Mouse (Mus musculus): ENCODE measurements at regions not wholly inside any gene's neighbourhood (a gene's known extent, or its start where the extent isn't known, plus 50 kb on each side); places are given as distances from the start of the nearest gene placed in this dataset.
A peak's percentile ranks its signal among the peaks of the same experiment; 100 is the strongest.
"Not testable (repeated sequence)": the region's sequence is repeated elsewhere in the genome, so short reads cannot be mapped to it uniquely, and the experiment has no call there.

GRCm38 (mm10) chr2:22029022-22029803 lies 198.1 kb upstream of the Myo3a start:
- TF ChIP-seq POLR2AphosphoS5 (IDR thresholded peaks at IDR 0.05; ENCODE audit: insufficient replicate concordance, low read depth, low read length) (no peak), CTCF (IDR thresholded peaks at IDR 0.05; ENCODE audit: low read depth, low read length) (no peak), TAL1 (conservative IDR thresholded peaks at IDR 0.05; ENCODE audit: low read depth, low read length) (no peak), GATA2 (IDR thresholded peaks at IDR 0.05; ENCODE audit: borderline replicate concordance, low read depth, low read length) (no peak), GATA1 (IDR thresholded peaks at IDR 0.05; ENCODE audit: borderline replicate concordance, low read length) (no peak)
- no peaks in the 10 kb centered on the region for H3K36me3 ChIP-seq (replicated peaks)
- H3K4me1 ChIP-seq (ENCODE audit: insufficient read depth, low read depth, low read length): peaks cover 5% of the 10 kb centered on the region; the same call in 1 of the 2 replicates
- ATAC-seq (ENCODE audit: extremely low read depth, insufficient number of reproducible peaks, low FRiP score, poor library complexity, severe bottlenecking): no peak
- H3K27me3 ChIP-seq (ENCODE audit: insufficient read depth, low read length): no peaks in the 10 kb centered on the region; the same call in 1 of the 2 replicates
- no peaks in the 10 kb centered on the region for H3K9me3 ChIP-seq (replicated peaks)
- DNase-seq (ENCODE audit: low spot score): no peak
- H3K4me3 ChIP-seq (ENCODE audit: low read depth, low read length): no peak overlapping the region

- ATAC-seq (ENCODE audit: extremely low read depth, insufficient number of reproducible peaks, low FRiP score, poor library complexity, severe bottlenecking) (no peak), DNase-seq (ENCODE audit: low spot score) (no peak)
These were observed 197.5 kb upstream of the Myo3a start for GRCm38 (mm10) chr2:22029804-22030194.

GRCm38 (mm10) chr2:22036841-22037240 lies 190.5 kb upstream of the Myo3a start:
- Histone ChIP-seq H3K27me3 (ENCODE audit: insufficient read depth, low read length) (no peaks in the 10 kb centered on the region; the same call in 1 of the 2 replicates), H3K9me3 (replicated peaks) (peaks cover 4% of the 10 kb centered on the region; the same call in 1 of the 2 replicates), H3K36me3 (replicated peaks) (no peaks in the 10 kb centered on the region), H3K4me1 (ENCODE audit: insufficient read depth, low read depth, low read length) (peaks cover 3% of the 10 kb centered on the region), H3K4me3 (ENCODE audit: low read depth, low read length) (no peak overlapping the region)
- ATAC-seq (ENCODE audit: extremely low read depth, insufficient number of reproducible peaks, low FRiP score, poor library complexity, severe bottlenecking) (no peak), DNase-seq (ENCODE audit: low spot score) (no peak)
- TF ChIP-seq CTCF (IDR thresholded peaks at IDR 0.05; ENCODE audit: low read depth, low read length) (no peak), POLR2AphosphoS5 (IDR thresholded peaks at IDR 0.05; ENCODE audit: insufficient replicate concordance, low read depth, low read length) (no peak), TAL1 (conservative IDR thresholded peaks at IDR 0.05; ENCODE audit: low read depth, low read length) (no peak), GATA1 (IDR thresholded peaks at IDR 0.05; ENCODE audit: borderline replicate concordance, low read length) (no peak), GATA2 (IDR thresholded peaks at IDR 0.05; ENCODE audit: borderline replicate concordance, low read depth, low read length) (no peak)

More at GRCm38 (mm10) chr2:22029804-22030194, 197.5 kb upstream of the Myo3a start:
- Histone ChIP-seq H3K4me3 (ENCODE audit: low read depth, low read length) (no peak overlapping the region), H3K36me3 (replicated peaks) (no peaks in the 10 kb centered on the region), H3K9me3 (replicated peaks) (no peaks in the 10 kb centered on the region), H3K4me1 (ENCODE audit: insufficient read depth, low read depth, low read length) (peaks cover 5% of the 10 kb centered on the region; the same call in 1 of the 2 replicates), H3K27me3 (ENCODE audit: insufficient read depth, low read length) (no peaks in the 10 kb centered on the region; the same call in 1 of the 2 replicates)
- no peak for TF ChIP-seq GATA1 (IDR thresholded peaks at IDR 0.05; ENCODE audit: borderline replicate concordance, low read length)
- no peak for TF ChIP-seq TAL1 (conservative IDR thresholded peaks at IDR 0.05; ENCODE audit: low read depth, low read length)
- no peak for TF ChIP-seq CTCF (IDR thresholded peaks at IDR 0.05; ENCODE audit: low read depth, low read length)
- no peak for TF ChIP-seq GATA2 (IDR thresholded peaks at IDR 0.05; ENCODE audit: borderline replicate concordance, low read depth, low read length)
- no peak for TF ChIP-seq POLR2AphosphoS5 (IDR thresholded peaks at IDR 0.05; ENCODE audit: insufficient replicate concordance, low read depth, low read length)

- peaks cover 4% of the 10 kb centered on the region; the same call in 1 of the 2 replicates for H3K9me3 ChIP-seq (replicated peaks)
- no peak overlapping the region for H3K4me3 ChIP-seq (ENCODE audit: low read depth, low read length)
- H3K27me3 ChIP-seq (ENCODE audit: insufficient read depth, low read length): no peaks in the 10 kb centered on the region
- ATAC-seq (ENCODE audit: extremely low read depth, insufficient number of reproducible peaks, low FRiP score, poor library complexity, severe bottlenecking) (peak; percentile 34), DNase-seq (ENCODE audit: low spot score) (no peak)
- peaks cover 7% of the 10 kb centered on the region for H3K4me1 ChIP-seq (ENCODE audit: insufficient read depth, low read depth, low read length)
- no peak for TF ChIP-seq GATA2 (IDR thresholded peaks at IDR 0.05; ENCODE audit: borderline replicate concordance, low read depth, low read length)
- no peak for TF ChIP-seq POLR2AphosphoS5 (IDR thresholded peaks at IDR 0.05; ENCODE audit: insufficient replicate concordance, low read depth, low read length)
- TF ChIP-seq TAL1 (conservative IDR thresholded peaks at IDR 0.05; ENCODE audit: low read depth, low read length): no peak
- no peak for TF ChIP-seq CTCF (IDR thresholded peaks at IDR 0.05; ENCODE audit: low read depth, low read length)
- no peak for TF ChIP-seq GATA1 (IDR thresholded peaks at IDR 0.05; ENCODE audit: borderline replicate concordance, low read length)
- H3K36me3 ChIP-seq (replicated peaks): no peaks in the 10 kb centered on the region
These were observed 188.5 kb upstream of the Myo3a start for GRCm38 (mm10) chr2:22038780-22039179.

- not testable (repeated sequence) for H3K9me3 ChIP-seq (replicated peaks); H3K4me3 ChIP-seq (ENCODE audit: low read depth, low read length)
- TF ChIP-seq TAL1 (conservative IDR thresholded peaks at IDR 0.05; ENCODE audit: low read depth, low read length): peak; percentile 57
These were observed 183.4 kb upstream of the Myo3a start for GRCm38 (mm10) chr2:22043937-22044336.

GRCm38 (mm10) chr2:22044949-22045348 lies 182.4 kb upstream of the Myo3a start:
- Histone ChIP-seq H3K4me1 (ENCODE audit: insufficient read depth, low read depth, low read length) (peaks cover 23% of the 10 kb centered on the region), H3K9me3 (replicated peaks) (peaks cover 4% of the 10 kb centered on the region; the same call in 1 of the 2 replicates), H3K36me3 (replicated peaks) (no peaks in the 10 kb centered on the region), H3K4me3 (ENCODE audit: low read depth, low read length) (no peak overlapping the region), H3K27me3 (ENCODE audit: insufficient read depth, low read length) (no peaks in the 10 kb centered on the region)
- no peak for ATAC-seq (ENCODE audit: extremely low read depth, insufficient number of reproducible peaks, low FRiP score, poor library complexity, severe bottlenecking)
- TF ChIP-seq GATA2 (IDR thresholded peaks at IDR 0.05; ENCODE audit: borderline replicate concordance, low read depth, low read length): no peak
- no peak for TF ChIP-seq TAL1 (conservative IDR thresholded peaks at IDR 0.05; ENCODE audit: low read depth, low read length)
- no peak for TF ChIP-seq CTCF (IDR thresholded peaks at IDR 0.05; ENCODE audit: low read depth, low read length)
- no peak for TF ChIP-seq GATA1 (IDR thresholded peaks at IDR 0.05; ENCODE audit: borderline replicate concordance, low read length)
- TF ChIP-seq POLR2AphosphoS5 (IDR thresholded peaks at IDR 0.05; ENCODE audit: insufficient replicate concordance, low read depth, low read length): no peak
- no peak for DNase-seq (ENCODE audit: low spot score)

More at GRCm38 (mm10) chr2:22043937-22044336, 183.4 kb upstream of the Myo3a start:
- not testable (repeated sequence) for DNase-seq (ENCODE audit: low spot score); H3K27me3 ChIP-seq (ENCODE audit: insufficient read depth, low read length); H3K36me3 ChIP-seq (replicated peaks); ATAC-seq (ENCODE audit: extremely low read depth, insufficient number of reproducible peaks, low FRiP score, poor library complexity, severe bottlenecking)
- H3K4me1 ChIP-seq (ENCODE audit: insufficient read depth, low read depth, low read length): peaks cover 22% of the 10 kb centered on the region

All from G1E (cell line).